15 mouse cellular contexts compared by ENCODE assay signal in the genomic region with DNA sequence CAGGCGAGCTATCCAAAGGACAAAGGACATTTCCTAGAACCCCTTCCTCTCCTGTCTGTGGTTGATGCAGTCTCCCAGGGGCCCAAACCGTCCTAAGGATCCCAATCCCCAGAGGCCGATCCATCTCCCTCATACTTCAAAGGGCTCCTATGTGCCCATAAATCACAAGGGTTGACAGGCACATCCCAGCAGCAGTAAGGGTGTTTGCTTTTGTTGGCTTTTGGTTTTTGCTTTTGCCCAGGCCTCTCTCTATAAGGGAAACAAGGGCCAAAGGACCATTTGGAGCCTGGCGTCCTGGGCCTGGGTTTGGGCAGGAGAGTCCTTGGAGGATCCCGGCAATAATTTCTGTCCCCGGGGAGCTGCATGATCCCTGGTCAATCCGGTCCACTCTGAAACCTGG. TPM values are rescaled to one million over a fixed set of nuclear protein-coding genes. Genes with fewer than 3 reads are reported as not detected.
DNase-seq lines count a peak whose midpoint lies in the region; ATAC-seq and TF ChIP-seq lines count a peak whose summit lies in the region.
"Had no signal": no experiment of that assay in that cellular context is flagged by ENCODE, and none has a peak within 500 bp of the region (broad histone marks: within the 10 kb centered on the region; RNA-seq: fewer than 3 reads in every experiment).

No protein-coding gene starts in this region.

- DNase-seq in heart, postnatal 4 days: no peak
- DNase-seq in kidney, adult 2 months: peak; percentile 17
- DNase-seq in embryo, embryonic 10 days (ENCODE audit: low spot score): peak; percentile 63
- no peak for DNase-seq in spleen, postnatal 10 days (ENCODE audit: low spot score in 2 of 2)
- DNase-seq: cerebellum, adult 11-12 months; kidney, postnatal 36 days; layer of hippocampus, postnatal 36 days had no signal

- H3K4me1 ChIP-seq in heart, embryonic 12.5 days (replicated peaks): peaks cover 83% of the 10 kb centered on the region
- peaks cover 2% of the 10 kb centered on the region; the same call in 1 of the 2 replicates for H3K4me1 ChIP-seq in kidney, adult 2 months (ENCODE audit: control insufficient read depth, insufficient read depth, low read length)
- H3K4me1 ChIP-seq in kidney, embryonic 15.5 days: peaks cover 37% of the 10 kb centered on the region
- H3K4me1 ChIP-seq in hindbrain, embryonic 13.5 days (replicated peaks): peaks cover 8% of the 10 kb centered on the region
- H3K4me1 ChIP-seq: liver, embryonic 15.5 days had no signal

- TF ChIP-seq POLR2A in kidney, adult 2 months (IDR thresholded peaks at IDR 0.05; ENCODE audit: low read depth, low read length): no peak

- ATAC-seq in heart, embryonic 12.5 days (ENCODE audit: insufficient number of reproducible peaks, low FRiP score): no peak
- ATAC-seq in kidney, embryonic 15.5 days (replicated peaks; ENCODE audit: low FRiP score): no peak
- ATAC-seq in hindbrain, embryonic 13.5 days (ENCODE audit: low FRiP score): no peak
- ATAC-seq: forebrain, embryonic 16.5 days had no signal

- H3K27me3 ChIP-seq in heart, embryonic 12.5 days (replicated peaks): no peaks in the 10 kb centered on the region
- no peaks in the 10 kb centered on the region for H3K27me3 ChIP-seq in kidney, adult 2 months (replicated peaks; ENCODE audit: control insufficient read depth, insufficient read depth, low read length)
- H3K27me3 ChIP-seq in kidney, embryonic 15.5 days: peaks cover 7% of the 10 kb centered on the region; the same call in 1 of the 2 replicates
- H3K27me3 ChIP-seq in hindbrain, embryonic 13.5 days: no peaks in the 10 kb centered on the region
- H3K27me3 ChIP-seq: liver, embryonic 15.5 days had no signal

- TF ChIP-seq CTCF in kidney, adult 2 months (conservative IDR thresholded peaks at IDR 0.05; ENCODE audit: insufficient read depth, insufficient read length, low read depth, low read length): no peak

- no peaks in the 10 kb centered on the region for H3K36me3 ChIP-seq in heart, embryonic 12.5 days
- no peaks in the 10 kb centered on the region for H3K36me3 ChIP-seq in kidney, adult 2 months (ENCODE audit: control insufficient read depth, insufficient read depth, low read length)
- H3K36me3 ChIP-seq in kidney, embryonic 15.5 days: no peaks in the 10 kb centered on the region
- no peaks in the 10 kb centered on the region for H3K36me3 ChIP-seq in hindbrain, embryonic 13.5 days
- H3K36me3 ChIP-seq: G1E; liver, embryonic 15.5 days had no signal

- WGBS in heart, embryonic 12.5 days: 61% methylated on average over 7 of the region's 7 CpGs
- 45% methylated on average over 7 of the region's 7 CpGs for WGBS in kidney, adult 2 months
- 23% methylated on average over 7 of the region's 7 CpGs for WGBS in kidney, embryonic 15.5 days
- WGBS in hindbrain, embryonic 13.5 days: 43% methylated on average over 7 of the region's 7 CpGs

- peak overlapping the region; percentile 39; the same call in 1 of the 2 replicates for H3K27ac ChIP-seq in heart, embryonic 12.5 days (ENCODE audit: poor library complexity, severe bottlenecking)
- H3K27ac ChIP-seq in kidney, adult 2 months (ENCODE audit: insufficient read depth, low read depth, low read length): no peak overlapping the region
- H3K27ac ChIP-seq in kidney, embryonic 15.5 days: no peak overlapping the region
- no peak overlapping the region for H3K27ac ChIP-seq in hindbrain, embryonic 13.5 days
- H3K27ac ChIP-seq: liver, embryonic 15.5 days had no signal

- H3K9ac ChIP-seq in heart, embryonic 12.5 days: 0 out of 2 replicates have a peak overlapping the region, but pooled peaks have one; percentile 26
- H3K9ac ChIP-seq in kidney, embryonic 15.5 days: no peak overlapping the region
- H3K9ac ChIP-seq in hindbrain, embryonic 13.5 days: peak overlapping the region; percentile 2; the same call in 1 of the 2 replicates
- H3K9ac ChIP-seq: liver, embryonic 15.5 days had no signal

- H3K4me2 ChIP-seq in heart, embryonic 12.5 days: peak overlapping the region; percentile 50
- H3K4me2 ChIP-seq in kidney, embryonic 15.5 days: no peak overlapping the region
- H3K4me2 ChIP-seq in hindbrain, embryonic 13.5 days: no peak overlapping the region
- H3K4me2 ChIP-seq: liver, embryonic 15.5 days had no signal

- no peaks in the 10 kb centered on the region for H3K9me3 ChIP-seq in heart, embryonic 12.5 days (replicated peaks)
- H3K9me3 ChIP-seq in kidney, embryonic 15.5 days (replicated peaks): no peaks in the 10 kb centered on the region
- no peaks in the 10 kb centered on the region for H3K9me3 ChIP-seq in hindbrain, embryonic 13.5 days
- H3K9me3 ChIP-seq: liver, embryonic 15.5 days had no signal

- no peak overlapping the region for H3K4me3 ChIP-seq in heart, embryonic 12.5 days
- H3K4me3 ChIP-seq in kidney, adult 2 months (ENCODE audit: insufficient read depth, low read depth, low read length): no peak overlapping the region
- no peak overlapping the region for H3K4me3 ChIP-seq in kidney, embryonic 15.5 days (replicated peaks)
- no peak overlapping the region for H3K4me3 ChIP-seq in hindbrain, embryonic 13.5 days
- H3K4me3 ChIP-seq: erythroblast, embryonic 14.5 days; liver, embryonic 15.5 days had no signal

RNA-seq across cellular contexts. Expression of a gene that starts 9.5 kb away (rescaled TPM):
- polyA plus RNA-seq in heart, embryonic 12.5 days (2016; fragmentation: Nextera tagmentation; extraction: Ambion mirVana): 28.3 and 30.7 TPM in 2 replicates
- total RNA-seq in heart, postnatal 4 days (2021): 10 to 100 TPM; 13.2 to 14.6 TPM
- 3.7 and 6.0 TPM in 2 replicates for polyA plus RNA-seq in kidney, adult 2 months (2012; rRNA removed)
- 9.6 and 11.2 TPM in 2 replicates for polyA plus RNA-seq in kidney, embryonic 15.5 days (2015; fragmentation: Nextera tagmentation; extraction: Ambion mirVana)
- 3.5 and 4.7 TPM in 2 replicates for polyA plus RNA-seq in hindbrain, embryonic 13.5 days (2015; fragmentation: Nextera tagmentation; extraction: Ambion mirVana)
- total RNA-seq: G1E; megakaryocyte progenitor cell, adult 5-6 weeks had no signal
- polyA plus RNA-seq: erythroblast, embryonic 14.5 days; G1E had no signal

Comparison
In these comparisons a context has a peak if more than half of its experiments do, and no peak if none do; other contexts are left out.
1. DNase-seq: peak in kidney, adult 2 months (single experiment) and embryo, embryonic 10 days (single experiment); none in heart, postnatal 4 days (single experiment) and spleen, postnatal 10 days (0 of 2).